Mouse (Mus musculus) lung, embryonic 15.5 days (tissue): ENCODE data around the gene Chn1. TPM values are rescaled to one million over a fixed set of nuclear protein-coding genes. Genes with fewer than 3 reads are reported as not detected.
"Not testable (repeated sequence)": the region's sequence is repeated elsewhere in the genome, so short reads cannot be mapped to it uniquely, and the experiment has no call there.

Experiments
- ATAC-seq: fragments of 200-750 bp; cut with Nextera tagmentation; 2 replicates; pipeline ENCODE4 v1.8.0; 2017; ENCODE audit warnings: moderate number of reproducible peaks, borderline replicate concordance; ENCODE audit not compliant: low FRiP score, low TSS enrichment; ENCODE audit errors: extremely low read depth
- H3K27ac ChIP-seq: fragments of 300-500 bp; sonication (generic); 2 replicates; pipeline ENCODE4 v1.5.1; 2015; ENCODE audit warnings: moderate library complexity, mild to moderate bottlenecking, inconsistent platforms
- H3K27me3 ChIP-seq: fragments of 300-500 bp; sonication (generic); 2 replicates; pipeline ENCODE4 v1.6.1; 2015; ENCODE audit warnings: inconsistent platforms
- H3K36me3 ChIP-seq: fragments of 300-500 bp; sonication (generic); 2 replicates; pipeline ENCODE4 v1.6.1; 2015; ENCODE audit warnings: inconsistent platforms
- H3K4me1 ChIP-seq: fragments of 300-500 bp; sonication (generic); 2 replicates; pipeline ENCODE4 v1.6.1; 2015; ENCODE audit warnings: inconsistent platforms
- H3K4me2 ChIP-seq: fragments of 300-500 bp; sonication (generic); 2 replicates; pipeline ENCODE4 v1.6.1; 2015; ENCODE audit warnings: inconsistent platforms, mild to moderate bottlenecking, moderate library complexity
- H3K4me3 ChIP-seq: fragments of 300-500 bp; sonication (generic); 2 replicates; pipeline ENCODE4 v1.5.1; 2015; ENCODE audit warnings: mild to moderate bottlenecking, inconsistent platforms
- H3K9ac ChIP-seq: fragments of 300-500 bp; sonication (generic); 2 replicates; pipeline ENCODE4 v1.6.1; 2015; ENCODE audit warnings: inconsistent platforms
- H3K9me3 ChIP-seq: fragments of 300-500 bp; sonication (generic); 2 replicates; pipeline ENCODE4 v1.6.1; 2016; ENCODE audit warnings: inconsistent platforms
- WGBS: fragments of 180-500 bp; shearing (Covaris S2); methylation state at CpG from one replicate; pipeline ENCODE4 v1.1.7; 2015; 5-methylcytosine and 5-hydroxymethylcytosine counted together
- polyA plus RNA-seq: library from polyadenylated mRNA; unstranded; fragments of >200 nt; fragmentation: Nextera tagmentation; extraction: Ambion mirVana; gene quantifications from 2 replicates; pipeline ENCODE4 v1.2.1, GENCODE M21; 2015

Chn1 gene
- polyA plus RNA-seq: 58.4 and 60.8 TPM in 2 replicates

GRCm38 (mm10) chr2:73774786-73775682, at the start of gene Chn1:
Gene Chn1 (minus strand): TSS chr2:73775346.
- Histone ChIP-seq H3K27me3 (peaks cover 29% of the 10 kb centered on the region), H3K4me1 (peaks cover 13% of the 10 kb centered on the region), H3K27ac (peak within 1 kb of the TSS; percentile 44), H3K36me3 (no peaks in the 10 kb centered on the region), H3K9ac (peak within 1 kb of the TSS; percentile 75), H3K9me3 (no peaks in the 10 kb centered on the region), H3K4me3 (peak within 1 kb of the TSS; percentile 91), H3K4me2 (peak within 1 kb of the TSS; percentile 95)
- under 1% methylated on average over 83 of the region's 131 CpGs for WGBS
- peak; percentile 89 for ATAC-seq

GRCm38 (mm10) chr2:73818742-73819141, 43.6 kb upstream of the Chn1 start:
- Histone ChIP-seq H3K4me3 (no peak overlapping the region), H3K9me3 (no peaks in the 10 kb centered on the region), H3K27ac (no peak overlapping the region), H3K9ac (no peak overlapping the region), H3K36me3 (peaks cover 25% of the 10 kb centered on the region), H3K4me1 (no peaks in the 10 kb centered on the region), H3K27me3 (no peaks in the 10 kb centered on the region), H3K4me2 (no peak overlapping the region)
- 76% methylated on average over 4 of the region's 4 CpGs for WGBS
- ATAC-seq: no peak

GRCm38 (mm10) chr2:73807609-73808008, 32.5 kb upstream of the Chn1 start:
- Histone ChIP-seq H3K4me2 (no peak overlapping the region), H3K9ac (no peak overlapping the region), H3K9me3 (no peaks in the 10 kb centered on the region), H3K27me3 (no peaks in the 10 kb centered on the region), H3K4me3 (no peak overlapping the region), H3K27ac (no peak overlapping the region), H3K4me1 (no peaks in the 10 kb centered on the region), H3K36me3 (no peaks in the 10 kb centered on the region)
- 74% methylated on average over 8 of the region's 8 CpGs for WGBS
- no peak for ATAC-seq

GRCm38 (mm10) chr2:73800127-73800526, 25.0 kb upstream of the Chn1 start:
- H3K9me3 ChIP-seq, H3K36me3 ChIP-seq, H3K4me2 ChIP-seq, ATAC-seq, H3K9ac ChIP-seq, H3K4me3 ChIP-seq, H3K27ac ChIP-seq, H3K4me1 ChIP-seq, H3K27me3 ChIP-seq: not testable (repeated sequence)
- 84% methylated on average over 9 of the region's 9 CpGs for WGBS

GRCm38 (mm10) chr2:73798786-73799185, 23.6 kb upstream of the Chn1 start:
- Histone ChIP-seq H3K4me1 (0 out of 2 replicates have a peak, but pooled peaks cover 4% of the 10 kb centered on the region), H3K27ac (no peak overlapping the region), H3K4me2 (no peak overlapping the region), H3K9ac (no peak overlapping the region), H3K4me3 (no peak overlapping the region), H3K36me3 (no peaks in the 10 kb centered on the region), H3K9me3 (no peaks in the 10 kb centered on the region), H3K27me3 (no peaks in the 10 kb centered on the region)
- no peak for ATAC-seq
- 41% methylated on average over 5 of the region's 5 CpGs for WGBS

GRCm38 (mm10) chr2:73798136-73798535, 23.0 kb upstream of the Chn1 start:
- Histone ChIP-seq H3K4me3 (no peak overlapping the region), H3K27me3 (no peaks in the 10 kb centered on the region), H3K4me2 (no peak overlapping the region), H3K36me3 (no peaks in the 10 kb centered on the region), H3K27ac (no peak overlapping the region), H3K9ac (no peak overlapping the region), H3K4me1 (0 out of 2 replicates have a peak, but pooled peaks cover 4% of the 10 kb centered on the region), H3K9me3 (no peaks in the 10 kb centered on the region)
- no peak for ATAC-seq
- 43% methylated on average over 4 of the region's 4 CpGs for WGBS

- peaks cover 4% of the 10 kb centered on the region; the same call in 1 of the 2 replicates for H3K4me1 ChIP-seq
- 45% methylated on average over 19 of the region's 19 CpGs for WGBS
- ATAC-seq: no peak; the same call in 1 of the 2 replicates
- H3K9ac ChIP-seq: no peak overlapping the region
- no peaks in the 10 kb centered on the region for H3K9me3 ChIP-seq
- H3K4me3 ChIP-seq: no peak overlapping the region
- no peaks in the 10 kb centered on the region for H3K36me3 ChIP-seq
- H3K4me2 ChIP-seq: peak overlapping the region; percentile 13; the same call in 1 of the 2 replicates
- H3K27ac ChIP-seq: no peak overlapping the region
- no peaks in the 10 kb centered on the region for H3K27me3 ChIP-seq
Observed at GRCm38 (mm10) chr2:73791846-73792630, 16.9 kb upstream of the Chn1 start.

GRCm38 (mm10) chr2:73790332-73790731, 15.2 kb upstream of the Chn1 start:
- Histone ChIP-seq H3K4me2 (no peak overlapping the region), H3K4me1 (peaks cover 4% of the 10 kb centered on the region; the same call in 1 of the 2 replicates), H3K36me3 (no peaks in the 10 kb centered on the region), H3K4me3 (no peak overlapping the region), H3K27me3 (no peaks in the 10 kb centered on the region), H3K9ac (no peak overlapping the region), H3K27ac (no peak overlapping the region; the same call in 1 of the 2 replicates), H3K9me3 (no peaks in the 10 kb centered on the region)
- 36% methylated on average over 2 of the region's 2 CpGs for WGBS
- no peak; the same call in 1 of the 2 replicates for ATAC-seq

GRCm38 (mm10) chr2:73788395-73788794, 13.2 kb upstream of the Chn1 start:
- Histone ChIP-seq H3K27me3 (no peaks in the 10 kb centered on the region), H3K9me3 (no peaks in the 10 kb centered on the region), H3K27ac (no peak overlapping the region), H3K4me3 (no peak overlapping the region), H3K4me2 (no peak overlapping the region), H3K4me1 (peaks cover 4% of the 10 kb centered on the region; the same call in 1 of the 2 replicates), H3K36me3 (no peaks in the 10 kb centered on the region), H3K9ac (no peak overlapping the region)
- ATAC-seq: no peak
- 69% methylated on average over 6 of the region's 6 CpGs for WGBS

GRCm38 (mm10) chr2:73782371-73782905, 7.3 kb upstream of the Chn1 start:
- H3K36me3 ChIP-seq: no peaks in the 10 kb centered on the region
- H3K4me1 ChIP-seq: no peaks in the 10 kb centered on the region
- H3K27me3 ChIP-seq: peaks cover 12% of the 10 kb centered on the region
- H3K27ac ChIP-seq: no peak overlapping the region
- no peak overlapping the region for H3K4me3 ChIP-seq
- no peak for ATAC-seq
- WGBS: 29% methylated on average over 9 of the region's 9 CpGs
- no peak overlapping the region for H3K9ac ChIP-seq
- H3K4me2 ChIP-seq: 0 out of 2 replicates have a peak overlapping the region, but pooled peaks have one; percentile 6
- no peaks in the 10 kb centered on the region for H3K9me3 ChIP-seq

GRCm38 (mm10) chr2:73780321-73781010, 5.3 kb upstream of the Chn1 start:
- ATAC-seq: no peak
- Histone ChIP-seq H3K36me3 (no peaks in the 10 kb centered on the region), H3K9ac (no peak overlapping the region), H3K27me3 (peaks cover 27% of the 10 kb centered on the region), H3K4me3 (no peak overlapping the region), H3K27ac (no peak overlapping the region), H3K9me3 (no peaks in the 10 kb centered on the region), H3K4me1 (peaks cover 2% of the 10 kb centered on the region; the same call in 1 of the 2 replicates), H3K4me2 (no peak overlapping the region)
- WGBS: 67% methylated on average over 14 of the region's 14 CpGs
